Mouse (Mus musculus): ENCODE data around the gene Ror1. TPM values are rescaled to one million over a fixed set of nuclear protein-coding genes. Genes with fewer than 3 reads are reported as not detected.

Ror1 gene
- total and polyA plus RNA-seq, 2 experiments from 2014 or later, result 0.73 to 2.8 TPM

- DNase-seq (ENCODE audit: low spot score), result no peak
- no peak overlapping the region for H3K27ac ChIP-seq (ENCODE audit: low read depth, low read length)
- no peak for ATAC-seq (ENCODE audit: low FRiP score)
- no peaks in the 10 kb centered on the region for H3K4me1 ChIP-seq (ENCODE audit: insufficient read depth, low read length)
- no peak overlapping the region for H3K4me3 ChIP-seq (ENCODE audit: low read depth, low read length)
- TF ChIP-seq CTCF (IDR thresholded peaks at IDR 0.05), result no peak
- no peak overlapping the region for H3K9ac ChIP-seq (replicated peaks; ENCODE audit: low read length, poor library complexity, severe bottlenecking)
- H3K27me3 ChIP-seq (ENCODE audit: insufficient read depth, low read length), result no peaks in the 10 kb centered on the region
- no peaks in the 10 kb centered on the region for H3K9me3 ChIP-seq (ENCODE audit: low read length)
- WGBS, result 96% methylated on average over 6 of the region's 6 CpGs
- no peaks in the 10 kb centered on the region for H3K36me3 ChIP-seq (ENCODE audit: insufficient read depth, low read length)
- H3K4me2 ChIP-seq (ENCODE audit: low read depth, low read length, poor library complexity, severe bottlenecking), result no peak overlapping the region
Measured at GRCm38 (mm10) chr4:100390436-100390835, 294.8 kb downstream of the Ror1 start.

DNA sequence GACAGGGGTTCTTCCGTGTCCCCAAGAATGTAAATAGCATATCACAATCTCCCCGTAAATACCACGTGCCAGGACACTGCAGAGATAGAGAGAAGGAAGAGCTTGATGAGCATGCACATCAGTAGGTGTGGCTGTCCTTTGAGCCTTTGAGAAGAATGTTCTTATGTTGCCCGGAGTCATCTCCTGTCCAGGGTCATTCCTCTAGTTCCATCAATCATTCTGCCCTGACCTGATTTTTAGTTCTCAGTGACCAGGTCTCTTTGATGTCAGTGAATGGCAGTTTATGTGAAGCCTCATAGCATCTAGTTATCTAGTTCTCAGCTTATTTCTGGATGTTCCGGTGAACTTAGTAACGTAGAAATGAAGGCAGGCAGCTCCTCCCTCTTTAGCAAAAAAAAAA is 295.4 kb downstream of the Ror1 start:
- Histone ChIP-seq H3K9me3 (ENCODE audit: low read length) (no peaks in the 10 kb centered on the region), H3K36me3 (ENCODE audit: insufficient read depth, low read length) (no peaks in the 10 kb centered on the region), H3K27ac (ENCODE audit: low read depth, low read length) (no peak overlapping the region), H3K4me1 (ENCODE audit: insufficient read depth, low read length) (no peaks in the 10 kb centered on the region), H3K9ac (replicated peaks; ENCODE audit: low read length, poor library complexity, severe bottlenecking) (no peak overlapping the region), H3K4me3 (ENCODE audit: low read depth, low read length) (no peak overlapping the region), H3K4me2 (ENCODE audit: low read depth, low read length, poor library complexity, severe bottlenecking) (no peak overlapping the region), H3K27me3 (ENCODE audit: insufficient read depth, low read length) (no peaks in the 10 kb centered on the region)
- no peak for DNase-seq (ENCODE audit: low spot score)
- TF ChIP-seq CTCF (IDR thresholded peaks at IDR 0.05), result no peak
- no peak for ATAC-seq (ENCODE audit: low FRiP score)
- 88% methylated on average over 6 of the region's 6 CpGs for WGBS

DNA sequence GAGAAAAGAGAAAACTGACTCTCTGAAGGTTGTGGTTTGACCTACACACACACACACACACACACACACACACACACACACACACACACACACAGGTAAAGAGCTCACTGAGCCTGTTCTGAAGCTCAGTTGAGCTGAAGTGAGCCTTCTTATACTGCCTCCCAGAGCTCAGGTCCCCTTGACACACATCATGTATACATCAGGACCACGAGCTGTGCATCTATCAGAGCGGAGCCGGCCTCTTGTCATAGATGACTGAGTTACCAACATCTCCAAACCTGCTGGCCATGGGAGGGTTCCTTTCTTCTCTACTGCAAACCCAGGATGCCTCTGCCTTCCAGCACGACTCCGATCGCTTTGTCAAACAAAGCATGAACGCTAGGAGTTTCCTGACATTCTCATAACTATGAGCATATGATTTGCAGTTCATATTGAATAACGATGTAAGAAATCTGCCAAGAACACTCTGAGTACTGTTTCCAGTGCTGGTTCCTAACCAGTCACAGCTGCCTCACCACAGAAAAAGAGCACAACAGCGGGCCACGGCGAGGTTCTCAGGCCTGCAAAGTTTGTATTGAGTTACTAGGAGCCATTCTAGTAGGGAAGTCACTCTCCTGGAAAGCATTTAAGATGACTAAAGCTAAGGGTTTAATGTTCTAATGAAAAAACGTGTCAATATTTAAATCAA is 297.9 kb downstream of the Ror1 start:
- Histone ChIP-seq H3K9ac (replicated peaks; ENCODE audit: low read length, poor library complexity, severe bottlenecking) (no peak overlapping the region), H3K4me3 (ENCODE audit: low read depth, low read length) (no peak overlapping the region), H3K9me3 (ENCODE audit: low read length) (no peaks in the 10 kb centered on the region), H3K36me3 (ENCODE audit: insufficient read depth, low read length) (no peaks in the 10 kb centered on the region), H3K4me1 (ENCODE audit: insufficient read depth, low read length) (no peaks in the 10 kb centered on the region), H3K27ac (ENCODE audit: low read depth, low read length) (no peak overlapping the region), H3K27me3 (ENCODE audit: insufficient read depth, low read length) (no peaks in the 10 kb centered on the region), H3K4me2 (ENCODE audit: low read depth, low read length, poor library complexity, severe bottlenecking) (no peak overlapping the region)
- TF ChIP-seq CTCF (IDR thresholded peaks at IDR 0.05), result no peak
- ATAC-seq (ENCODE audit: low FRiP score), result no peak
- DNase-seq (ENCODE audit: low spot score), result no peak
- WGBS, result 82% methylated on average over 12 of the region's 12 CpGs

DNA sequence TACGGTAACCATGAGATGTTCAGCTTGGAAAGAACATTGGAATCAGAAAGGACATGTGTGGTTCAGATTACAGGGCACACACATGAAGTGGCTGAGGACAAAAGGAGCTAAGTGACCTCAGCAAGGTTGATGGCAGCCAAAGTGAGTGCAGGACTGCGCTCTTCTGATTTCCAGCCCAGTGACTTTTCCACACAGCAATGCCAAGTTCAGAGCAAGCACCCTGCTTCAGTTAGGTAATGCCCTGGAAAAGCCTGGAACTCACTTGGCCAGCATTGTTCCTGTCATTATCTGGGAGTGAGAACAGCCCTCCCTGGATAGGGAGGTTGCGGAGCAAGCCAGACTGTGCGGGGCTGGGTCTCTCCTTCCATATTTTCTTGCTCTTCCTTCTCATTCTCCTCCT is 299.8 kb downstream of the Ror1 start:
- H3K4me3 ChIP-seq (ENCODE audit: low read depth, low read length), result no peak overlapping the region
- WGBS, result 95% methylated on average over 4 of the region's 4 CpGs
- H3K27me3 ChIP-seq (ENCODE audit: insufficient read depth, low read length), result no peaks in the 10 kb centered on the region
- H3K27ac ChIP-seq (ENCODE audit: low read depth, low read length), result no peak overlapping the region
- no peak overlapping the region for H3K4me2 ChIP-seq (ENCODE audit: low read depth, low read length, poor library complexity, severe bottlenecking)
- no peak for TF ChIP-seq CTCF (IDR thresholded peaks at IDR 0.05)
- no peak for ATAC-seq (ENCODE audit: low FRiP score)
- H3K36me3 ChIP-seq (ENCODE audit: insufficient read depth, low read length), result no peaks in the 10 kb centered on the region
- H3K4me1 ChIP-seq (ENCODE audit: insufficient read depth, low read length), result no peaks in the 10 kb centered on the region
- no peak overlapping the region for H3K9ac ChIP-seq (replicated peaks; ENCODE audit: low read length, poor library complexity, severe bottlenecking)
- no peaks in the 10 kb centered on the region for H3K9me3 ChIP-seq (ENCODE audit: low read length)
- no peak for DNase-seq (ENCODE audit: low spot score)

- H3K9me3 ChIP-seq (ENCODE audit: low read length), result no peaks in the 10 kb centered on the region
- no peak for ATAC-seq (ENCODE audit: low FRiP score)
Measured at GRCm38 (mm10) chr4:100398079-100398478, 302.5 kb downstream of the Ror1 start.

GRCm38 (mm10) chr4:100401078-100401477 is 305.5 kb downstream of the Ror1 start:
- Histone ChIP-seq H3K9ac (replicated peaks; ENCODE audit: low read length, poor library complexity, severe bottlenecking) (no peak overlapping the region), H3K27ac (ENCODE audit: low read depth, low read length) (no peak overlapping the region), H3K9me3 (ENCODE audit: low read length) (no peaks in the 10 kb centered on the region), H3K4me1 (ENCODE audit: insufficient read depth, low read length) (no peaks in the 10 kb centered on the region), H3K4me3 (ENCODE audit: low read depth, low read length) (no peak overlapping the region), H3K4me2 (ENCODE audit: low read depth, low read length, poor library complexity, severe bottlenecking) (no peak overlapping the region), H3K36me3 (ENCODE audit: insufficient read depth, low read length) (no peaks in the 10 kb centered on the region), H3K27me3 (ENCODE audit: insufficient read depth, low read length) (no peaks in the 10 kb centered on the region)
- TF ChIP-seq CTCF (IDR thresholded peaks at IDR 0.05), result no peak
- WGBS, result 61% methylated on average over 3 of the region's 3 CpGs
- ATAC-seq (ENCODE audit: low FRiP score) (no peak), DNase-seq (ENCODE audit: low spot score) (no peak)

More at GRCm38 (mm10) chr4:100398079-100398478, 302.5 kb downstream of the Ror1 start:
- Histone ChIP-seq H3K4me2 (ENCODE audit: low read depth, low read length, poor library complexity, severe bottlenecking) (no peak overlapping the region), H3K27ac (ENCODE audit: low read depth, low read length) (no peak overlapping the region), H3K27me3 (ENCODE audit: insufficient read depth, low read length) (no peaks in the 10 kb centered on the region), H3K4me3 (ENCODE audit: low read depth, low read length) (no peak overlapping the region), H3K36me3 (ENCODE audit: insufficient read depth, low read length) (no peaks in the 10 kb centered on the region), H3K9ac (replicated peaks; ENCODE audit: low read length, poor library complexity, severe bottlenecking) (no peak overlapping the region), H3K4me1 (ENCODE audit: insufficient read depth, low read length) (no peaks in the 10 kb centered on the region)
- 77% methylated on average over 3 of the region's 3 CpGs for WGBS
- TF ChIP-seq CTCF (IDR thresholded peaks at IDR 0.05), result no peak
- no peak for DNase-seq (ENCODE audit: low spot score)
